Mouse (Mus musculus) stomach, embryonic 15.5 days (tissue): ENCODE data around the gene Slc25a11. TPM values are rescaled to one million over a fixed set of nuclear protein-coding genes. Genes with fewer than 3 reads are reported as not detected.
A peak's percentile ranks its signal among the peaks of the same experiment; 100 is the strongest.

Source experiments
- ATAC-seq: fragments of 200-750 bp; cut with Nextera tagmentation; 2 replicates; pipeline ENCODE4 v1.8.0; 2017; ENCODE audit warnings: low read depth, moderate number of reproducible peaks, moderate TSS enrichment; ENCODE audit not compliant: insufficient read depth, low FRiP score
- H3K27ac ChIP-seq: fragments of 300-500 bp; sonication (generic); 2 replicates; pipeline ENCODE4 v1.5.1; 2015; ENCODE audit warnings: mild to moderate bottlenecking, inconsistent platforms
- H3K27me3 ChIP-seq: fragments of 300-500 bp; sonication (generic); replicated peaks from 2 replicates; pipeline ENCODE4 v1.6.1; 2015; ENCODE audit warnings: inconsistent platforms
- H3K36me3 ChIP-seq: fragments of 300-500 bp; sonication (generic); 2 replicates; pipeline ENCODE4 v1.6.1; 2015; ENCODE audit warnings: inconsistent platforms
- H3K4me1 ChIP-seq: fragments of 300-500 bp; sonication (generic); 2 replicates; pipeline ENCODE4 v1.6.1; 2015; ENCODE audit warnings: inconsistent platforms
- H3K4me2 ChIP-seq: fragments of 300-500 bp; sonication (generic); 2 replicates; pipeline ENCODE4 v1.6.1; 2015; ENCODE audit warnings: mild to moderate bottlenecking, inconsistent platforms
- H3K4me3 ChIP-seq: fragments of 300-500 bp; sonication (generic); replicated peaks from 2 replicates; pipeline ENCODE4 v1.5.1; 2015; ENCODE audit warnings: inconsistent platforms
- H3K9ac ChIP-seq: fragments of 300-500 bp; sonication (generic); 2 replicates; pipeline ENCODE4 v1.6.1; 2015; ENCODE audit warnings: inconsistent platforms
- H3K9me3 ChIP-seq: fragments of 300-500 bp; sonication (generic); 2 replicates; pipeline ENCODE4 v1.6.1; 2016; ENCODE audit warnings: inconsistent platforms
- WGBS: fragments of 180-500 bp; shearing (Covaris S2); methylation state at CpG from one replicate; pipeline ENCODE4 v1.1.7; 2015; 5-methylcytosine and 5-hydroxymethylcytosine counted together
- polyA plus RNA-seq: library from polyadenylated mRNA; unstranded; fragments of >200 nt; fragmentation: Nextera tagmentation; extraction: Ambion mirVana; gene quantifications from 2 replicates; pipeline ENCODE4 v1.2.1, GENCODE M21; 2015

The Slc25a11 gene
- polyA plus RNA-seq, 1 experiment from 2014 or later = 150 TPM

- no peak overlapping the region for H3K27ac ChIP-seq
- ATAC-seq = no peak
- WGBS = 75% methylated on average over 2 of the region's 2 CpGs
- peaks cover 6% of the 10 kb centered on the region for H3K4me1 ChIP-seq
- H3K9ac ChIP-seq = no peak overlapping the region
- H3K4me2 ChIP-seq = no peak overlapping the region
- no peaks in the 10 kb centered on the region for H3K9me3 ChIP-seq
- no peak overlapping the region for H3K4me3 ChIP-seq
- H3K27me3 ChIP-seq = no peaks in the 10 kb centered on the region
- peaks cover 31% of the 10 kb centered on the region for H3K36me3 ChIP-seq
These were observed 31.3 kb upstream of the Slc25a11 start for GRCm38 (mm10) chr11:70678576-70678975.

GRCm38 (mm10) chr11:70678092-70678491 lies 30.8 kb upstream of the Slc25a11 start:
- Histone ChIP-seq H3K27me3 (no peaks in the 10 kb centered on the region), H3K27ac (no peak overlapping the region), H3K36me3 (peaks cover 26% of the 10 kb centered on the region), H3K9ac (no peak overlapping the region), H3K4me3 (no peak overlapping the region), H3K4me1 (peaks cover 6% of the 10 kb centered on the region), H3K4me2 (no peak overlapping the region), H3K9me3 (no peaks in the 10 kb centered on the region)
- WGBS = 71% methylated on average over 9 of the region's 9 CpGs
- no peak for ATAC-seq

DNA sequence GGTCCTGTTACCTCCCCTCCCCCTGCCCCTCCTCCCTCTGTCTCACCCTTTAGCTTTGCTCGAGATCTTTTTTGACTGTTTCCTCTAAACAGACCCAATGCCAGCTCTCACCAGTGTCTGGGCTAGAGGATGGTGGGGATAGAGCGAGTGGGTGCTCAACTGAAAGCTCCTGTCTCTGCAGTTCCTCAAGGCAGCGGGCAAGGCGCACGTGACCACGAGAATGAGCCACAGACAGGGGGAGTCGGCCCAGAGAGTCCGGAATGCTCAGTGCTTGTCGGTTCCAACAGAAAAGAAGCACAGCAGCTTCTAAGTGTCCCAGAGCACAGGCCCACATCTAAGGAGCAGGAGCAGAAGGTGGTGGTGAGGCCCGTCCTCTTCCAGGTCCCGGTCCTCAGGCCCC lies 27.2 kb upstream of the Slc25a11 start:
- Histone ChIP-seq H3K4me1 (peaks cover 8% of the 10 kb centered on the region; the same call in 1 of the 2 replicates), H3K27ac (no peak overlapping the region), H3K27me3 (no peaks in the 10 kb centered on the region), H3K9me3 (no peaks in the 10 kb centered on the region), H3K36me3 (peaks cover 14% of the 10 kb centered on the region), H3K9ac (no peak overlapping the region), H3K4me2 (no peak overlapping the region), H3K4me3 (no peak overlapping the region)
- ATAC-seq = no peak
- WGBS = 71% methylated on average over 11 of the region's 11 CpGs

GRCm38 (mm10) chr11:70674014-70674413 lies 26.7 kb upstream of the Slc25a11 start:
- Histone ChIP-seq H3K9ac (no peak overlapping the region), H3K4me2 (no peak overlapping the region), H3K4me3 (no peak overlapping the region), H3K36me3 (peaks cover 10% of the 10 kb centered on the region), H3K27me3 (no peaks in the 10 kb centered on the region), H3K4me1 (peaks cover 8% of the 10 kb centered on the region; the same call in 1 of the 2 replicates), H3K9me3 (no peaks in the 10 kb centered on the region), H3K27ac (no peak overlapping the region)
- 76% methylated on average over 6 of the region's 6 CpGs for WGBS
- no peak for ATAC-seq

DNA sequence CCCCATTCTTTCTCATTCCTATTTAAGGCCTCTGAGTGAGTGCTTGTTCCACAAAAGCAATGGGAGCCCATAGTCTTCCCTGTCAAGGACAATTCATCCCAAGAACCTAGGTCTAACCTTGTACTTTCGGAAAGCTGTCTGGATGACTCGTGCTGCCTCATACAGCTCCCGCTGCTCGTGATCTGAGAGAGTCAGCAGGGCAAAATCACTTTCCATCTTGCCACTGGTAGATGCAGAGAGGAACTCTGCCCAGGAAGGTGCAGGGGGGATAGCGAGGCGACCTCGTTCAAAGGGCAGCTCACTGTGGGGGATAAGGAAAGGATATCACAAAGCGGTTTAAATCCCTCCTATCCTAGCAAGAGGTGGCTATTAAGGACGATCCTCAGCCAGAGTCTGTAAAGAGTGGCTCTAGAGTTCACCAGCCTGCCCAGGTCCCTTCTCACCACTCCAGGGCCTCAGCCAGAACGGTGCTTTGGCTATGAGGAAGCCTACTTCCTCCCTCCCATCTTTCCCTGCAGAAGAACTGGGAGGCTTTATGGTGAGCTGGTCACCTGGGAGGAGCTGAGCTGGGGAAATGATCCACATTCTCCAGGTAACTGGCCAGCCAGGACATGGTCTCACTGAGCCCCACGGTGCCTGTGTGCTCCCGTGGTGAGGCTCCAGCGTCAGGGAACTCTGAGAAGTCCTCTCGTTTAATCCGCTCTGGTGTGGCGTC lies 24.2 kb upstream of the Slc25a11 start:
- peaks cover 17% of the 10 kb centered on the region for H3K4me1 ChIP-seq
- H3K4me3 ChIP-seq = no peak overlapping the region
- H3K36me3 ChIP-seq = peaks cover 8% of the 10 kb centered on the region
- H3K27me3 ChIP-seq = no peaks in the 10 kb centered on the region
- no peaks in the 10 kb centered on the region for H3K9me3 ChIP-seq
- no peak for ATAC-seq
- no peak overlapping the region for H3K9ac ChIP-seq
- no peak overlapping the region for H3K27ac ChIP-seq
- H3K4me2 ChIP-seq = no peak overlapping the region
- 85% methylated on average over 16 of the region's 16 CpGs for WGBS

- Histone ChIP-seq H3K36me3 (peaks cover 6% of the 10 kb centered on the region; the same call in 1 of the 2 replicates), H3K9me3 (no peaks in the 10 kb centered on the region), H3K27me3 (no peaks in the 10 kb centered on the region), H3K4me1 (peaks cover 22% of the 10 kb centered on the region), H3K4me2 (peak overlapping the region; percentile 80), H3K9ac (peak overlapping the region; percentile 45), H3K27ac (peak overlapping the region; percentile 99), H3K4me3 (peak overlapping the region; percentile 62)
- no peak for ATAC-seq
- 46% methylated on average over 14 of the region's 14 CpGs for WGBS
These were observed 23.2 kb upstream of the Slc25a11 start for GRCm38 (mm10) chr11:70670483-70670882.

GRCm38 (mm10) chr11:70669582-70670345 lies 22.5 kb upstream of the Slc25a11 start:
- peak overlapping the region; percentile 45 for H3K9ac ChIP-seq
- peaks cover 13% of the 10 kb centered on the region for H3K36me3 ChIP-seq
- peaks cover 22% of the 10 kb centered on the region for H3K4me1 ChIP-seq
- peak overlapping the region; percentile 62 for H3K4me3 ChIP-seq
- WGBS = 1% methylated on average over 31 of the region's 31 CpGs
- no peaks in the 10 kb centered on the region for H3K27me3 ChIP-seq
- H3K4me2 ChIP-seq = peak overlapping the region; percentile 80
- peak overlapping the region; percentile 99 for H3K27ac ChIP-seq
- ATAC-seq = peak; percentile 12
- no peaks in the 10 kb centered on the region for H3K9me3 ChIP-seq

GRCm38 (mm10) chr11:70668771-70669505 lies 21.7 kb upstream of the Slc25a11 start, which contains the start of gene Spag7:
Gene Spag7, minus strand, starts transcription at chr11:70669416.
- Histone ChIP-seq H3K9me3 (no peaks in the 10 kb centered on the region), H3K36me3 (peaks cover 21% of the 10 kb centered on the region), H3K4me1 (peaks cover 22% of the 10 kb centered on the region), H3K27me3 (no peaks in the 10 kb centered on the region), H3K4me3 (peak within 1 kb of the TSS; percentile 62), H3K4me2 (peak within 1 kb of the TSS; percentile 80), H3K9ac (peak within 1 kb of the TSS; percentile 45), H3K27ac (peak within 1 kb of the TSS; percentile 99)
- under 1% methylated on average over 44 of the region's 44 CpGs for WGBS
- ATAC-seq = peak; percentile 96

- Histone ChIP-seq H3K27me3 (no peaks in the 10 kb centered on the region), H3K4me3 (peak overlapping the region; percentile 62), H3K9me3 (no peaks in the 10 kb centered on the region), H3K27ac (peak overlapping the region; percentile 99), H3K36me3 (peaks cover 25% of the 10 kb centered on the region), H3K9ac (peak overlapping the region; percentile 40; the same call in 1 of the 2 replicates), H3K4me1 (peaks cover 22% of the 10 kb centered on the region), H3K4me2 (peak overlapping the region; percentile 80)
- peak; percentile 39 for ATAC-seq
- WGBS = under 1% methylated on average over 15 of the region's 15 CpGs
These were observed 21.1 kb upstream of the Slc25a11 start for GRCm38 (mm10) chr11:70668335-70668770.

GRCm38 (mm10) chr11:70667271-70668150 lies 20.2 kb upstream of the Slc25a11 start:
- H3K4me1 ChIP-seq = peaks cover 22% of the 10 kb centered on the region
- 62% methylated on average over 14 of the region's 14 CpGs for WGBS
- no peaks in the 10 kb centered on the region for H3K9me3 ChIP-seq
- H3K27ac ChIP-seq = peak overlapping the region; percentile 99
- H3K27me3 ChIP-seq = no peaks in the 10 kb centered on the region
- H3K9ac ChIP-seq = peak overlapping the region; percentile 3; the same call in 1 of the 2 replicates
- peak overlapping the region; percentile 62 for H3K4me3 ChIP-seq
- peak overlapping the region; percentile 80 for H3K4me2 ChIP-seq
- no peak for ATAC-seq
- peaks cover 33% of the 10 kb centered on the region for H3K36me3 ChIP-seq

- no peaks in the 10 kb centered on the region for H3K9me3 ChIP-seq
- peaks cover 35% of the 10 kb centered on the region for H3K36me3 ChIP-seq
- H3K4me3 ChIP-seq = no peak overlapping the region
- 94% methylated on average over 8 of the region's 8 CpGs for WGBS
- no peak overlapping the region for H3K27ac ChIP-seq
- H3K27me3 ChIP-seq = no peaks in the 10 kb centered on the region
- no peak for ATAC-seq
- no peak overlapping the region for H3K4me2 ChIP-seq
- H3K4me1 ChIP-seq = peaks cover 22% of the 10 kb centered on the region
- no peak overlapping the region; the same call in 1 of the 2 replicates for H3K9ac ChIP-seq
These were observed 19.4 kb upstream of the Slc25a11 start for GRCm38 (mm10) chr11:70666687-70667086.
